Mouse (Mus musculus): ENCODE results near the gene Lkaaear1. TPM values are rescaled to one million over a fixed set of nuclear protein-coding genes. Genes with fewer than 3 reads are reported as not detected.

Lkaaear1 gene
- polyA plus RNA-seq (2012; rRNA removed): not detected in 2 replicates

GRCm38 (mm10) chr2:181698241-181698640 lies at the start of gene Lkaaear1:
Gene Lkaaear1, minus strand, starts transcription at chr2:181698442.

DNA sequence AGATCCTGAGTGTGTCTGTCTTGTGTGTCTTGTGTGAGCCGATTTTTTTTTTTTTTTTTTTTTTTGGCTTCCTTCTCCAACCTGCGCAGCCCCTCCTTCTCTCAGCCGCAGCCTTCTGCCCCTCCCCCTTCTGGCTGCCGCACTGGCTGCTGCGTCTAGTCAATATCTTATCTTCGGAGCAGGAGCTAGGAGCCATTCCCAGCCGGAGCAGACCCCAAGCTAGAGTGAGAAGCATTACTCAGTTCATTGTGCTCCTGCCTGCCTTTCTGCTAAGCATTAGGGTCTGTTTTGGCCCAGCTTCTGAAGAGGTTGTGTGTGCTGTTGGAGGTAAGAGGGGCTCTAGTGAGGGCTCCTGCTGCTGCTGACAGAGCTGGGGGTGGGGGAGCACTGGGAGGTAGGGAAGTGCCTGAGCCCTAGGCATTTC lies 16.7 kb upstream of the Lkaaear1 start, which contains the start of gene Oprl1:
Oprl1 (plus strand) TSS at position 114 of the 424 bp plus-strand sequence.

DNA sequence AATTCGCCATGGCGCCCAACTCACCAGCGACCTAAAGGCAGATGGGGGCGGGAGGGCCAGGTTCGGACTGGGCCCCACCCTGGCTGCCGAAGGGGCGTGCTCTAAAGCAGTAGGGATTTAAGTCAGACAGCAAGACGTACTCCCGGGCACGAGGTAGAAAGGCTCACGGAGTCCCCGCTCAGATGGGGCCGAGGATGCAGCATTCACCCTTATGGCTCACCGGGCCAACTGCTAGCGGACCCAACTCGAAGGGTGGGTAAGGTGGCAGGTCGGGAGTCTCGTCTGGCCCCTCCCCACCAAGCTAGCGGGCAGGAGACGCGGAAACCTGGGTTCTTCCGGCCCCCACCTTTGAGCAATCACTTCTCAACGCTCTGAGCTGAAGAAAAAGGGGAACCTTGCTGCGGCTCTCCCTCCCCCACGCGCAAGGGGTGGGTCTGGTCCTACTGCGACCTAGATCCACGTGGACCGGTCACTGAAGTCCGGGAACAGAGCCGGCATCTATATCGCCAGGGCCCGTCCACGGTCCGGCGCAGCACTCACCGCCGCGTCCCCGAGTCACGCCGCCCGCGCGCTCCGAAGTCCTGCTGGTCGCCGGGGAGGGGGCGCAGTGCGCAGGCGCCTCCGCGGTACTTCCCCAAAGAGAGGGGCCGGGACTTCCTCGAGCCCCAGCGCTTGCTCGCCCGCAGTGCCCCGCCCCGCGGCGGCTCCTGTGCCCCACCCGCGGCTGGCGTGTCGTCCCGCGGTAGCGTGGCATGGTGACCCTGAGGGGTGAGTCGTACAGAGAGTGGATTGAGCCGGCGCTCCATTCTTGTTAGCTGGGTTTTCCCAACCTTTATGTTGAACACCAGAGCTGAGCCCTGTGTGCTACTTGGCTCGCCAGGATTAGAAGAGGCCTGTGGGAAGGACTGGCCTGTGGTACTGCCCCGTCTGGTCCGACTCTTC lies 4.6 kb downstream of the Lkaaear1 start, which contains the start of gene Rgs19:
Rgs19 (minus strand) TSS at position 639 of the 942 bp plus-strand sequence.

DNA sequence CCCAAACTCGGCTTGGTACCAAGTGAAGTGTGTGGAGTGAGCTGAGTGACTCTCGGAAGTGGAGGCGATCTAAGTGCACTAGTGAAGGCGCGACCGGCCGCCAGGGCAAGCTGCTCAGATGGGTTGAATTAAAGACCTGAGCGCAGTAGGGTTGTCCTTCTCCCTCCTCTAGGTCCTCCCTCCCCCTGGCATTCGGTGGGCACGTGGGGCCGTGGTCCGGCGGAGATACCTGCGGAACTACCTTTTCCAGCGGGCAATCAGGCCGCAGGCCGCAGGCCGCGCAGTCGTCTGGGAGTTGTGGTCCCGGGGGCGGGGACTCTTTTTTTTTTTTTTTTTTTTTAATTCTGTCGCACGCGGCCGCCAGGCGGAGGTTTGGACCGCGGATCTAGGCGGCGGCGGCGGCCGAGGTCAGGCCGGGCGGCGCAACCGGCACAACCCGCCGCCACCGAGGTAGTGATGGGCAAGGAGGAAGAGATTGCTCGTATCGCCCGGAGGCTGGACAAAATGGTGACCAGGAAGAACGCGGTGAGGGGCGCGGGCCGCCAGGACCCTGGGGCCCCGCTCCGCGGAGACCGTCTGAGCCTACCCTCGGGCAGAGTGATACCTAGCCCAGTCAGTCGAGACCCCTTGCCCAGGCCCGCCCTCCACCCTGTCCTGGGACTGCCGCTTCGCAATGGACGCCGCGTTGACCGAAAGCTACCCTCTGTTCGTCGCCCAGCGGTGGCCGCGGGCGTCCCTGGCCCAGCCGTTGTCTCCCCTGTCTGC lies 18.1 kb downstream of the Lkaaear1 start, which contains the start of gene Tcea2:
Tcea2 (plus strand) TSS at position 360 of the 765 bp plus-strand sequence.

DNA sequence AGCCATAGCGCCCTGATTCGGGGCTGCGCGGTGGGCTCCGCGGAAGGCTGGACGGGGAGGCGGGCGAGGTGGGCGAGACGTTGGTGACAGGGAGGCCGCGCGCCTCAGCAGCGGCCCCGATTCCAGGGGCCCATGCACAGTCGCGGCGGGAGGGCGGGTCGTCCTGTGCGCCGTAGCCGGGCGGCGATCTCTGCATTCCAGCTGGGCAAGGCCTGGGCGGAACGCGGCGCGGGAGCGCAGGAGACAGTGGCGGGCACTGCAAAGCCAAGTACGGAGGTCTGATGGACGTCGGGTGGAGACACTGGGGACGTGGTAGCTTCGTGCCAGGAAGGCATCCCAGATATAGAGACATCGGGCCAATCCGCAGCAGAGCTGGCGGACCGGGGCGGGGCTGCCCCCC lies 26.9 kb downstream of the Lkaaear1 start, which contains the start of gene Sox18:
Sox18 (minus strand) TSS at position 315 of the 400 bp plus-strand sequence.

GRCm38 (mm10) chr2:181656734-181657133 lies 41.5 kb downstream of the Lkaaear1 start, which contains the start of gene Gm29797:
Gene Gm29797, plus strand, starts transcription at chr2:181657034.

Other genes starting within 250 kb of the Lkaaear1 start
- 10.5 and 11.4 TPM in 2 replicates for gene Zbtb46, start 239.0 kb downstream of the Lkaaear1 start, polyA plus RNA-seq (2012; rRNA removed)
- not detected in 2 replicates for gene Abhd16b, start 205.2 kb downstream of the Lkaaear1 start, polyA plus RNA-seq (2012; rRNA removed)
- 124 TPM in 2 replicates for gene Tpd52l2, start 201.3 kb downstream of the Lkaaear1 start, polyA plus RNA-seq (2012; rRNA removed)
- 136 and 141 TPM in 2 replicates for gene Dnajc5, start 178.0 kb downstream of the Lkaaear1 start, polyA plus RNA-seq (2012; rRNA removed)
- gene Uckl1, start 113.5 kb downstream of the Lkaaear1 start, polyA plus RNA-seq (2012; rRNA removed): 140 and 143 TPM in 2 replicates
- 47.0 and 50.2 TPM in 2 replicates for gene Prpf6, start 106.6 kb downstream of the Lkaaear1 start, polyA plus RNA-seq (2012; rRNA removed)
- gene Zfp512b, start 105.6 kb downstream of the Lkaaear1 start, polyA plus RNA-seq (2012; rRNA removed): 131 and 132 TPM in 2 replicates
- gene Samd10, start 99.2 kb downstream of the Lkaaear1 start, polyA plus RNA-seq (2012; rRNA removed): 106 and 110 TPM in 2 replicates
- gene Gm29797, start 41.4 kb downstream of the Lkaaear1 start, polyA plus RNA-seq (2012; rRNA removed): 0.12 and 0.18 TPM in 2 replicates
- gene Sox18, start 26.8 kb downstream of the Lkaaear1 start, polyA plus RNA-seq (2012; rRNA removed): 20.4 and 25.3 TPM in 2 replicates
- 78.5 and 86.8 TPM in 2 replicates for gene Tcea2, start 18.1 kb downstream of the Lkaaear1 start, polyA plus RNA-seq (2012; rRNA removed)
- gene Rgs19, start 4.5 kb downstream of the Lkaaear1 start, polyA plus RNA-seq (2012; rRNA removed): 75.0 and 83.6 TPM in 2 replicates
- gene Oprl1, start 16.6 kb upstream of the Lkaaear1 start, polyA plus RNA-seq (2012; rRNA removed): 70.0 and 75.1 TPM in 2 replicates
- 56.3 and 75.6 TPM in 2 replicates for gene Myt1, start 64.9 kb upstream of the Lkaaear1 start, polyA plus RNA-seq (2012; rRNA removed)
- 52.1 and 57.4 TPM in 2 replicates for gene Pcmtd2, start 139.4 kb upstream of the Lkaaear1 start, polyA plus RNA-seq (2012; rRNA removed)
- gene Polr3k, start 165.9 kb upstream of the Lkaaear1 start, polyA plus RNA-seq (2012; rRNA removed): 46.7 and 55.1 TPM in 2 replicates

Data from central nervous system, embryonic 14 days (tissue).